Mouse (Mus musculus): ENCODE measurements around the gene Znhit3. TPM values are rescaled to one million over a fixed set of nuclear protein-coding genes. Genes with fewer than 3 reads are reported as not detected.

Znhit3 gene
- polyA plus RNA-seq, 1 experiment from 2014 or later = 34.8 TPM

GRCm38 (mm10) chr11:84873042-84873833 is 42.9 kb downstream of the Znhit3 start:
- Histone ChIP-seq H3K9ac (peak overlapping the region; percentile 56), H3K4me3 (replicated peaks) (peak overlapping the region; percentile 37), H3K27me3 (no peaks in the 10 kb centered on the region), H3K27ac (replicated peaks) (peak overlapping the region; percentile 95), H3K9me3 (replicated peaks) (no peaks in the 10 kb centered on the region), H3K36me3 (replicated peaks) (peaks cover 9% of the 10 kb centered on the region; the same call in 1 of the 2 replicates), H3K4me2 (peak overlapping the region; percentile 62), H3K4me1 (replicated peaks) (peaks cover 31% of the 10 kb centered on the region)
- WGBS (ENCODE audit: insufficient replicate concordance) = 23% methylated on average over 1 of the region's 1 CpGs
- peak; percentile 44 for ATAC-seq (ENCODE audit: insufficient read depth)

GRCm38 (mm10) chr11:84871548-84872069 is 44.6 kb downstream of the Znhit3 start:
- H3K27me3 ChIP-seq = no peaks in the 10 kb centered on the region
- H3K9ac ChIP-seq = peak overlapping the region; percentile 99
- 42% methylated on average over 4 of the region's 4 CpGs for WGBS (ENCODE audit: insufficient replicate concordance)
- H3K4me3 ChIP-seq (replicated peaks) = peak overlapping the region; percentile 92
- H3K4me2 ChIP-seq = peak overlapping the region; percentile 78
- ATAC-seq (ENCODE audit: insufficient read depth) = no peak
- H3K9me3 ChIP-seq (replicated peaks) = no peaks in the 10 kb centered on the region
- H3K4me1 ChIP-seq (replicated peaks) = peaks cover 37% of the 10 kb centered on the region
- peak overlapping the region; percentile 100 for H3K27ac ChIP-seq (replicated peaks)
- peaks cover 6% of the 10 kb centered on the region; the same call in 1 of the 2 replicates for H3K36me3 ChIP-seq (replicated peaks)

- Histone ChIP-seq H3K4me1 (replicated peaks) (peaks cover 38% of the 10 kb centered on the region), H3K27ac (replicated peaks) (peak overlapping the region; percentile 100), H3K9me3 (replicated peaks) (no peaks in the 10 kb centered on the region), H3K4me2 (peak overlapping the region; percentile 78), H3K9ac (peak overlapping the region; percentile 99), H3K4me3 (replicated peaks) (peak overlapping the region; percentile 92), H3K27me3 (no peaks in the 10 kb centered on the region), H3K36me3 (replicated peaks) (peaks cover 6% of the 10 kb centered on the region)
- under 1% methylated on average over 10 of the region's 10 CpGs for WGBS (ENCODE audit: insufficient replicate concordance)
- peak; percentile 30 for ATAC-seq (ENCODE audit: insufficient read depth)
Measured at GRCm38 (mm10) chr11:84871046-84871445, 45.1 kb downstream of the Znhit3 start.

GRCm38 (mm10) chr11:84870337-84871043 is 45.7 kb downstream of the Znhit3 start, which contains the start of gene Ggnbp2:
Gene Ggnbp2 (minus strand): TSS chr11:84870817.
- H3K27me3 ChIP-seq = no peaks in the 10 kb centered on the region
- H3K9me3 ChIP-seq (replicated peaks) = no peaks in the 10 kb centered on the region
- peak within 1 kb of the TSS; percentile 92 for H3K4me3 ChIP-seq (replicated peaks)
- peak within 1 kb of the TSS; percentile 78 for H3K4me2 ChIP-seq
- peak; percentile 80 for ATAC-seq (ENCODE audit: insufficient read depth)
- peaks cover 42% of the 10 kb centered on the region for H3K4me1 ChIP-seq (replicated peaks)
- peak within 1 kb of the TSS; percentile 99 for H3K9ac ChIP-seq
- H3K36me3 ChIP-seq (replicated peaks) = peaks cover 12% of the 10 kb centered on the region
- WGBS (ENCODE audit: insufficient replicate concordance) = under 1% methylated on average over 58 of the region's 62 CpGs
- peak within 1 kb of the TSS; percentile 100 for H3K27ac ChIP-seq (replicated peaks)

GRCm38 (mm10) chr11:84869537-84870232 is 46.5 kb downstream of the Znhit3 start:
- H3K36me3 ChIP-seq (replicated peaks) = peaks cover 18% of the 10 kb centered on the region
- peak overlapping the region; percentile 92 for H3K4me3 ChIP-seq (replicated peaks)
- peak overlapping the region; percentile 78 for H3K4me2 ChIP-seq
- peak overlapping the region; percentile 100 for H3K27ac ChIP-seq (replicated peaks)
- H3K9me3 ChIP-seq (replicated peaks) = no peaks in the 10 kb centered on the region
- peaks cover 49% of the 10 kb centered on the region for H3K4me1 ChIP-seq (replicated peaks)
- no peaks in the 10 kb centered on the region for H3K27me3 ChIP-seq
- peak overlapping the region; percentile 99 for H3K9ac ChIP-seq
- peak; percentile 55 for ATAC-seq (ENCODE audit: insufficient read depth)
- under 1% methylated on average over 60 of the region's 61 CpGs for WGBS (ENCODE audit: insufficient replicate concordance)

- ATAC-seq (ENCODE audit: insufficient read depth) = no peak
- Histone ChIP-seq H3K27ac (replicated peaks) (peak overlapping the region; percentile 100), H3K27me3 (no peaks in the 10 kb centered on the region), H3K9me3 (replicated peaks) (no peaks in the 10 kb centered on the region), H3K9ac (peak overlapping the region; percentile 99), H3K4me2 (peak overlapping the region; percentile 78), H3K4me1 (replicated peaks) (peaks cover 46% of the 10 kb centered on the region), H3K36me3 (replicated peaks) (peaks cover 26% of the 10 kb centered on the region), H3K4me3 (replicated peaks) (peak overlapping the region; percentile 92)
- 0% methylated on average over 7 of the region's 7 CpGs for WGBS (ENCODE audit: insufficient replicate concordance)
Measured at GRCm38 (mm10) chr11:84868786-84869259, 47.3 kb downstream of the Znhit3 start.

- H3K4me1 ChIP-seq (replicated peaks) = peaks cover 42% of the 10 kb centered on the region
- H3K27ac ChIP-seq (replicated peaks) = peak overlapping the region; percentile 54
- 71% methylated on average over 2 of the region's 2 CpGs for WGBS (ENCODE audit: insufficient replicate concordance)
- peak overlapping the region; percentile 53 for H3K4me3 ChIP-seq (replicated peaks)
- H3K36me3 ChIP-seq (replicated peaks) = peaks cover 33% of the 10 kb centered on the region
- ATAC-seq (ENCODE audit: insufficient read depth) = no peak
- H3K9me3 ChIP-seq (replicated peaks) = no peaks in the 10 kb centered on the region
- peak overlapping the region; percentile 54 for H3K9ac ChIP-seq
- H3K27me3 ChIP-seq = no peaks in the 10 kb centered on the region
- peak overlapping the region; percentile 66 for H3K4me2 ChIP-seq
Measured at GRCm38 (mm10) chr11:84867586-84867985, 48.6 kb downstream of the Znhit3 start.

- peaks cover 40% of the 10 kb centered on the region for H3K4me1 ChIP-seq (replicated peaks)
- peaks cover 55% of the 10 kb centered on the region for H3K36me3 ChIP-seq (replicated peaks)
- 62% methylated on average over 2 of the region's 2 CpGs for WGBS (ENCODE audit: insufficient replicate concordance)
- H3K27me3 ChIP-seq = no peaks in the 10 kb centered on the region
- no peak for ATAC-seq (ENCODE audit: insufficient read depth)
- 0 out of 2 replicates have a peak overlapping the region, but pooled peaks have one; percentile 25 for H3K9ac ChIP-seq
- H3K27ac ChIP-seq (replicated peaks) = 0 out of 2 replicates have a peak overlapping the region, but pooled peaks have one; percentile 51
- H3K4me2 ChIP-seq = peak overlapping the region; percentile 49
- H3K9me3 ChIP-seq (replicated peaks) = no peaks in the 10 kb centered on the region
- H3K4me3 ChIP-seq (replicated peaks) = 0 out of 2 replicates have a peak overlapping the region, but pooled peaks have one; percentile 10
Measured at GRCm38 (mm10) chr11:84865268-84865667, 50.9 kb downstream of the Znhit3 start.
